Mouse (Mus musculus): Measurements from ENCODE around the gene Mrgpra2a.
"Not testable (repeated sequence)": the region's sequence is repeated elsewhere in the genome, so short reads cannot be mapped to it uniquely, and the experiment has no call there.

The Mrgpra2a gene

GRCm38 (mm10) chr7:47452015-47452414 lies at the start of gene Mrgpra2a:
Gene Mrgpra2a, minus strand, starts transcription at chr7:47452139.
- not testable (repeated sequence) for DNase-seq

GRCm38 (mm10) chr7:47491266-47491665 lies 39.3 kb upstream of the Mrgpra2a start:
- DNase-seq = not testable (repeated sequence)

- not testable (repeated sequence) for DNase-seq
These were observed 37.5 kb upstream of the Mrgpra2a start for GRCm38 (mm10) chr7:47489438-47489837.

GRCm38 (mm10) chr7:47483181-47483580 lies 31.2 kb upstream of the Mrgpra2a start:
- DNase-seq = not testable (repeated sequence)

- not testable (repeated sequence) for DNase-seq
These were observed 22.0 kb upstream of the Mrgpra2a start for GRCm38 (mm10) chr7:47473904-47474303.

GRCm38 (mm10) chr7:47465278-47465981 lies 13.5 kb upstream of the Mrgpra2a start:
- not testable (repeated sequence) for DNase-seq

- not testable (repeated sequence) for DNase-seq
These were observed 6.2 kb downstream of the Mrgpra2a start for GRCm38 (mm10) chr7:47445729-47446128.

- DNase-seq = not testable (repeated sequence)
These were observed 15.5 kb downstream of the Mrgpra2a start for GRCm38 (mm10) chr7:47436463-47436862.

- not testable (repeated sequence) for DNase-seq
These were observed 24.0 kb downstream of the Mrgpra2a start for GRCm38 (mm10) chr7:47427815-47428508.

GRCm38 (mm10) chr7:47410602-47411001 lies 41.3 kb downstream of the Mrgpra2a start:
- DNase-seq = no peak

- DNase-seq = no peak
These were observed 42.4 kb downstream of the Mrgpra2a start for GRCm38 (mm10) chr7:47409545-47409944.

GRCm38 (mm10) chr7:47401125-47401524 lies 50.8 kb downstream of the Mrgpra2a start:
- DNase-seq = no peak

Measured in thymus, postnatal 36 days (tissue).